Mouse (Mus musculus) heart, postnatal 0 days (tissue): ENCODE measurements around the gene Pcyt1a.

Experiments used
- CTCF ChIP-seq: IDR thresholded peaks from 2 replicates; pipeline ENCODE4 v1.5.1; 2016; ENCODE audit warnings: antibody characterized with exemption, control low read depth, low read depth
- EP300 ChIP-seq: IDR thresholded peaks from 2 replicates; pipeline ENCODE4 v1.6.1; 2016; ENCODE audit warnings: antibody characterized with exemption, low read depth

DNA sequence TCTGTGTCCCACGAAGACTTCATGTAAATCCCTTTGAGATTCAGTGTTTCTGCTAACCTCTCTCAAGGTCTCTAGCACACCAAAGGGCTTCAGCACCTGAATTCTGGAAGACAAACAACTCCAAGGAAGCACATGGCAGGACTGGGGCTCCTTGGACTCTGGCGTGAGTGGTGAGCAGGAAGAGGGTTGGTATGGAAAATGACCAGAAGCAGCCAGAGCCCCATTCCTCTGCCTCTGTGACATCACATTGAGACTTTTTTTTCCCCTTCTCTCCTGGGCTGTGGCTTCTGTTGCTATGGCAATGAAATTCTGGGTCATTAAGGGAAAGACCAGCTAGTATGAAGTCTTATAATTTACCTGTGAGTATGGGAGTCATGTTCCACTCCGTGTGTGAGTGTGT is 65.2 kb downstream of the Pcyt1a start, which contains the start of gene Zdhhc19:
- TF ChIP-seq CTCF, result no peak
- TF ChIP-seq EP300, result no peak
